Mouse (Mus musculus) myocyte (in vitro differentiated cells): ENCODE measurements around the gene Gm5431. TPM values are rescaled to one million over a fixed set of nuclear protein-coding genes. Genes with fewer than 3 reads are reported as not detected.
"Not testable (repeated sequence)": the region's sequence is repeated elsewhere in the genome, so short reads cannot be mapped to it uniquely, and the experiment has no call there.

ENCODE experiments used
- H3K27me3 ChIP-seq: one replicate; pipeline ENCODE4 v1.6.1; 2011; ENCODE audit not compliant: control insufficient read depth, insufficient read depth, insufficient read length
- H3K36me3 ChIP-seq: one replicate; pipeline ENCODE4 v1.6.1; 2011; ENCODE audit not compliant: control insufficient read depth, insufficient read depth
- H3K4me2 ChIP-seq: one replicate; pipeline ENCODE4 v1.6.1; 2011; ENCODE audit warnings: low read depth, control low read depth
- H3K4me3 ChIP-seq: one replicate; pipeline ENCODE4 v1.5.1; 2011; ENCODE audit warnings: mild to moderate bottlenecking, control low read depth, moderate library complexity
- H3K79me2 ChIP-seq: one replicate; pipeline ENCODE4 v1.6.1; 2011; ENCODE audit not compliant: control insufficient read depth, insufficient read depth
- H3ac ChIP-seq: one replicate; pipeline ENCODE4 v1.6.1; 2011; ENCODE audit not compliant: control insufficient read depth, insufficient read length
- CEBPB ChIP-seq: IDR thresholded peaks from 2 replicates; pipeline ENCODE4 v1.6.1; 2011; ENCODE audit warnings: mild to moderate bottlenecking, moderate library complexity; ENCODE audit not compliant: poor library complexity, insufficient read depth, severe bottlenecking
- E2F4 ChIP-seq: IDR thresholded peaks from one replicate; pipeline ENCODE4 v1.6.1; 2011; ENCODE audit warnings: mild to moderate bottlenecking, control low read depth, moderate library complexity; ENCODE audit not compliant: insufficient read depth
- MAX ChIP-seq: IDR thresholded peaks from one replicate; pipeline ENCODE4 v1.6.1; 2011; ENCODE audit warnings: low read depth, mild to moderate bottlenecking, control low read depth
- MYOD1 ChIP-seq, 3 experiments: IDR thresholded peaks; one replicate each; pipeline ENCODE4 v1.6.1; 2011; ENCODE audit warnings: control low read depth in 2 of 3, low read depth in 2 of 3, mild to moderate bottlenecking in 2 of 3, moderate library complexity in 1 of 3; ENCODE audit not compliant: insufficient read length in 2 of 3, control insufficient read depth in 1 of 3
- MYOG ChIP-seq, 3 experiments: IDR thresholded peaks; one replicate each; pipeline ENCODE4 v1.6.1; 2011; ENCODE audit warnings: control low read depth in 2 of 3, low read depth in 2 of 3, mild to moderate bottlenecking in 2 of 3; ENCODE audit not compliant: insufficient read length in 2 of 3, control insufficient read depth in 1 of 3, insufficient read depth in 1 of 3
- POLR2A ChIP-seq: IDR thresholded peaks from one replicate; pipeline ENCODE4 v1.6.1; 2011; ENCODE audit warnings: low read depth, mild to moderate bottlenecking, control low read depth, moderate library complexity; ENCODE audit not compliant: insufficient read length
- POLR2AphosphoS2 ChIP-seq: IDR thresholded peaks from one replicate; pipeline ENCODE4 v1.6.1; 2011; ENCODE audit warnings: low read depth, control low read depth; ENCODE audit not compliant: insufficient read length
- REST ChIP-seq: IDR thresholded peaks from one replicate; pipeline ENCODE4 v1.6.1; 2011; ENCODE audit warnings: mild to moderate bottlenecking, control low read depth, moderate library complexity; ENCODE audit not compliant: insufficient read depth, insufficient read length
- SRF ChIP-seq: IDR thresholded peaks from one replicate; pipeline ENCODE4 v1.6.1; 2011; ENCODE audit warnings: low read depth; ENCODE audit not compliant: control insufficient read depth, insufficient read length
- TCF12 ChIP-seq: IDR thresholded peaks from one replicate; pipeline ENCODE4 v1.6.1; 2011; ENCODE audit warnings: mild to moderate bottlenecking, control low read depth; ENCODE audit not compliant: poor library complexity, insufficient read depth, severe bottlenecking
- TCF3 ChIP-seq: IDR thresholded peaks from one replicate; pipeline ENCODE4 v1.6.1; 2011; ENCODE audit warnings: low read depth, control low read depth; ENCODE audit not compliant: insufficient read length
- USF1 ChIP-seq: IDR thresholded peaks from one replicate; pipeline ENCODE4 v1.6.1; 2011; ENCODE audit warnings: low read depth, mild to moderate bottlenecking, control low read depth, moderate library complexity
- polyA plus RNA-seq: library from polyadenylated mRNA; unstranded; fragments of >200 nt; fragmentation: generic; extraction: Trizol; gene quantifications from one replicate; pipeline ENCODE4 v1.2.1, GENCODE M21; 2012; ENCODE audit warnings: missing spikeins

The Gm5431 gene
- not detected for polyA plus RNA-seq

DNA sequence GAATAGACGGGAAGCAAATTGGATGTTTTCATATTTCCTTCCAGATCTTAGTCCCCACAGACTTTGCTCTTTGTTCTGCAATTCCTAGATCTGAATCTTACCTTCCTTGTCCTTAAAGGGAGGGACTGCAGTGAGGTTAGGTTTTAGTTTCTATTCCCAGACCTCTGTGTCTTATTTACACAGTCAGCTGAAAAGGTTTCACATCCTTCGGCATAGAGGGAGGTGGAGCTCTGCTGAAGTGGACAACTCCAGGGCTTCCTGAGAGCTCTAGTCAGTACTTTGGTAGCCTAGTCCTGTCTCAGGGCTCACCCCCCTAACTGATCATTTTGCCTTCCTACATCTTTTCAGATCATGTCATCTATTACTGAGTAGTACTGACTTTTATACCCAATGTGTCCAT, at the start of gene Gm5431:
Gene Gm5431, minus strand, starts transcription at position 194 of the 400 bp plus-strand sequence.
- Histone ChIP-seq H3K4me2 (no peak within 1 kb of the TSS), H3ac (no peak within 1 kb of the TSS), H3K79me2 (no peaks in the 10 kb centered on the region), H3K27me3 (no peaks in the 10 kb centered on the region), H3K4me3 (no peak within 1 kb of the TSS), H3K36me3 (no peaks in the 10 kb centered on the region)
- TF ChIP-seq POLR2AphosphoS2 (no peak), MYOD1 (IDR thresholded peaks at IDR 0.05; ENCODE audit: control insufficient read depth in 1 of 3, insufficient read length in 2 of 3, low read depth in 2 of 3) (no peak), TCF3 (no peak), USF1 (no peak), MAX (no peak), SRF (no peak), POLR2A (no peak), CEBPB (no peak), TCF12 (no peak), MYOG (IDR thresholded peaks at IDR 0.05; ENCODE audit: control insufficient read depth in 1 of 3, insufficient read depth in 1 of 3, insufficient read length in 2 of 3, low read depth in 2 of 3) (no peak), E2F4 (no peak), REST (no peak)

GRCm38 (mm10) chr11:48946090-48946489, 44.1 kb upstream of the Gm5431 start, which contains the start of gene Psme2b:
Gene Psme2b (minus strand): TSS chr11:48946190.
- H3K79me2 ChIP-seq, H3K27me3 ChIP-seq, H3ac ChIP-seq, H3K4me3 ChIP-seq, H3K36me3 ChIP-seq, H3K4me2 ChIP-seq: not testable (repeated sequence)

GRCm38 (mm10) chr11:48939286-48939685, 37.3 kb upstream of the Gm5431 start:
- not testable (repeated sequence) for H3K4me3 ChIP-seq, H3K4me2 ChIP-seq, H3K36me3 ChIP-seq, H3K27me3 ChIP-seq, H3ac ChIP-seq, H3K79me2 ChIP-seq

DNA sequence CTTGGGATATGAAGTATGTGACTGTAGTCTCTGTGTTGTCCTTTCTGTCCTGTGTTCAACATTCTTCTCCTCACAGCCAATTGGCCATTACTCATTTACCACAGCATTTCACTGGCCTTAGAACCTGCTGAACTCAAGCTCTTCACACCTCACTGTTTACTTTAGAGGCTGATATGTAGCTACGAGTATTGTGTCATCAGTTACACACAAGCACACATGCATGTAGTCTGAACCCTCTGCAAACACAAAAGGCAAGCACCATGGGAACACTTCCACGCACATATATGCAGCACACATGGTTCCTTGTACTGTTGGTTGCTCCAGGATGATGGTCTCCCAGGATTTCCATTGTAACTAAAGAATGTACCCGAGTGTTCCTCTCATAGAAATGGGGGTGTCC, 33.3 kb upstream of the Gm5431 start:
- H3K4me2 ChIP-seq, H3K27me3 ChIP-seq, H3ac ChIP-seq, H3K4me3 ChIP-seq, H3K79me2 ChIP-seq, H3K36me3 ChIP-seq: not testable (repeated sequence)

DNA sequence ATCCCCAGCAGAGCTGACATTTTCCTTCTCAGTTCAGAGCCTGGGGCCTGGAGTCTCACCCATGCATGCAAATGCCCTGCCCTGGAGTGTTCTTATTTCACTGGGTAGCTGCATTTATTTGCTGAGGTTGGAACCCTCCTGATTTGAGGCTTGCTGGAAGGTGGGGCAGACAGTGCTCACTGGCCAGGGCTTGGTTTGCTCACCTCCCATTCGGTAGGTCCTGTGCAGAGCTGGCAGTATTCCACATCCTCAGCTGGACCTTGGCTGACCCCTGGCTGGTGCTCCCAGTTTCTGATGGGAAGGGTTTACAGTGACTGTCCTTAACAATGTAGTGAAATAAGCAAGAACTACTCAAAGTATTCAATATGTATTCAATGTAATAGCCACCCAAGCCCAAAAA, 31.9 kb upstream of the Gm5431 start:
- not testable (repeated sequence) for H3ac ChIP-seq, H3K36me3 ChIP-seq, H3K27me3 ChIP-seq, H3K4me2 ChIP-seq, H3K79me2 ChIP-seq, H3K4me3 ChIP-seq

- H3K4me2 ChIP-seq, H3K4me3 ChIP-seq, H3K27me3 ChIP-seq, H3ac ChIP-seq, H3K36me3 ChIP-seq, H3K79me2 ChIP-seq: not testable (repeated sequence)
Observed at GRCm38 (mm10) chr11:48933422-48933821, 31.4 kb upstream of the Gm5431 start.

DNA sequence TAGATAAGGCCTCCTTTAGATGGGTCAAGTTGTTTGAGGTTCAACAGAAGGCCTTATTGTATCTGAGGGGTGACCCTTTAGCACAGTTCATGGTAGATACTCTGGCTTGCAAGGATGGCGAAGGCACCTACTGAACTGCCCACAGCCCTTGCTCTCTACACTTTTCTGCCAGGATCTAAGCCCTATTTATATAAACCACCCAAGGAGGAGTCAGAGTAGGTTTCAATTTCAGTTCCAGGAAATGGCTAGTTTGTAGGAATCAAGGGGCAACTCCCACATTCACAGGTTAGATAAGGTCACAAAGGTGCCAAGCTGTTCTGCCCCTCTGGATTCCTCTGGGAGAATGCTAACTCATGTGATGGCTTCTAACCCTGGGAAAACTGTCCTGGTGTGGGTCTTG, 26.1 kb upstream of the Gm5431 start:
- H3K27me3 ChIP-seq, H3K4me3 ChIP-seq, H3K79me2 ChIP-seq, H3ac ChIP-seq, H3K4me2 ChIP-seq, H3K36me3 ChIP-seq: not testable (repeated sequence)

- H3K4me2 ChIP-seq, H3ac ChIP-seq, H3K4me3 ChIP-seq, H3K79me2 ChIP-seq, H3K36me3 ChIP-seq, H3K27me3 ChIP-seq: not testable (repeated sequence)
Observed at GRCm38 (mm10) chr11:48926437-48926836, 24.4 kb upstream of the Gm5431 start.

DNA sequence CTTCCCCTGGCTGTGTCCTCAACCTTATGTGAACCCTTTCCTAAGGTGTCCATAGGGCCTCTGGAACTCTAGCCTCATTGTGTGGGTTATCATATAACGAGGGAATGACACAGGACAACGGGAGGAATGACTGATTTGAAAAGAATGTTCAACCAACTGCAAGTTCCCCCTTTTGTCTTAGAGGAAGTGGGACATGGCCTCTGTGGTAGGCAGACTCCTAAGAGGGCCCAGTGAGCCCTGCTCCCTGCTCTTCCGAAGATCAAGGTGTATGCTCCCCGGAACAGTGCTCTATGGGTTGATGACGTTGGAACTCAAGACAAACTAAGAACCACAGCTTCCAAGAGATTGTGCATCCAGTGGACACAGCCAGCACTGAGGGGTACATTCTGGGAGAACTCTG, 21.8 kb upstream of the Gm5431 start:
- not testable (repeated sequence) for H3K4me2 ChIP-seq, H3K36me3 ChIP-seq, H3K79me2 ChIP-seq, H3K27me3 ChIP-seq, H3ac ChIP-seq, H3K4me3 ChIP-seq
